Mouse (Mus musculus) liver, embryonic 16.5 days (tissue): Measurements from ENCODE around the gene Fam199x. TPM values are rescaled to one million over a fixed set of nuclear protein-coding genes. Genes with fewer than 3 reads are reported as not detected.

Experiments used
- polyA plus RNA-seq: library from polyadenylated mRNA; unstranded; fragments of >200 nt; fragmentation: Nextera tagmentation; extraction: Ambion mirVana; gene quantifications from 2 replicates; pipeline ENCODE4 v1.2.1, GENCODE M21; 2015

Fam199x gene
- polyA plus RNA-seq, 1 experiment from 2014 or later, result 0.90 TPM

Other genes starting within 250 kb of the Fam199x start
- gene Plp1, start 226.9 kb upstream of the Fam199x start, polyA plus RNA-seq, result 0.22 and 0.34 TPM in 2 replicates
- not detected in 2 replicates for gene Rab9b, start 180.8 kb upstream of the Fam199x start, polyA plus RNA-seq
- gene H2bfm, start 122.3 kb upstream of the Fam199x start, polyA plus RNA-seq, result not detected in 2 replicates
- gene Tmsb15b2, start 74.1 kb upstream of the Fam199x start, polyA plus RNA-seq, result 7.2 and 7.7 TPM in 2 replicates
- gene Tmsb15l, start 72.7 kb upstream of the Fam199x start, polyA plus RNA-seq, result 0.77 and 0.98 TPM in 2 replicates
- gene Tmsb15b1, start 72.7 kb upstream of the Fam199x start, polyA plus RNA-seq, result 5.5 and 5.7 TPM in 2 replicates
- gene Zcchc18, start 56.4 kb upstream of the Fam199x start, polyA plus RNA-seq, result 0.07 and 0.19 TPM in 2 replicates
- 2.1 and 2.2 TPM in 2 replicates for gene Slc25a53, start 11.3 kb upstream of the Fam199x start, polyA plus RNA-seq
- not detected in 2 replicates for gene Esx1, start 72.5 kb downstream of the Fam199x start, polyA plus RNA-seq